Mouse (Mus musculus) heart, adult 2 months (tissue): ENCODE data around the gene AC140267.1.

Experiments used
- CTCF ChIP-seq: fragments of 200-600 bp; IDR thresholded peaks from 2 replicates; pipeline ENCODE4 v1.8.1; 2022; ENCODE audit warnings: antibody characterized with exemption, mild to moderate bottlenecking, moderate library complexity
- EP300 ChIP-seq: fragments of 200-500 bp; IDR thresholded peaks from 2 replicates; pipeline ENCODE4 v1.6.1; 2011; ENCODE audit warnings: low read depth, low read length, control low read depth; ENCODE audit not compliant: insufficient read depth

GRCm38 (mm10) chr15:80232331-80232730 lies 3.3 kb upstream of the AC140267.1 start:
- TF ChIP-seq CTCF = no peak
- no peak for TF ChIP-seq EP300
